Mouse (Mus musculus) heart, postnatal 25 days (tissue): ENCODE measurements around the gene Batf. TPM values are rescaled to one million over a fixed set of nuclear protein-coding genes. Genes with fewer than 3 reads are reported as not detected.
"Not testable (repeated sequence)": the region's sequence is repeated elsewhere in the genome, so short reads cannot be mapped to it uniquely, and the experiment has no call there.

ENCODE experiments used
- DNase-seq: peaks from one replicate; pipeline ENCODE4 v3.0.0; 2022; ENCODE audit warnings: low spot score
- intact Hi-C: fragments of 180-260 bp; cut with DNase I; formaldehyde crosslinking; loops from one replicate; pipeline ENCODE4 v1.15.1; 2025
- total RNA-seq, 2 experiments: library from RNA; stranded (reverse); gene quantifications; 2 replicates each; pipeline ENCODE4 v1.2.3; 2021

Batf gene
- total RNA-seq, 2 experiments from 2014 or later, result 0.55 to 1.0 TPM

GRCm38 (mm10) chr12:85679808-85680207 lies 6.7 kb upstream of the Batf start:
- intact Hi-C loops, result no loop called here
- no peak for DNase-seq

- no peak for DNase-seq
- intact Hi-C loops, result no loop called here
These were observed 4.1 kb upstream of the Batf start for GRCm38 (mm10) chr12:85682328-85682727.

- intact Hi-C loops, result no loop called here
- no peak for DNase-seq
These were observed 1.8 kb upstream of the Batf start for GRCm38 (mm10) chr12:85684411-85685275.

GRCm38 (mm10) chr12:85687217-85687533 lies 706 bp downstream of the Batf start:
- intact Hi-C loops, result no loop called here
- DNase-seq, result no peak

- DNase-seq, result no peak
- intact Hi-C loops, result no loop called here
These were observed 1.4 kb downstream of the Batf start for GRCm38 (mm10) chr12:85687846-85688245.

- intact Hi-C loops, result no loop called here
These were observed 9.3 kb downstream of the Batf start for GRCm38 (mm10) chr12:85695787-85696186.

GRCm38 (mm10) chr12:85696436-85696835 lies 10.0 kb downstream of the Batf start:
- no peak for DNase-seq
- intact Hi-C loops, result no loop called here

More at GRCm38 (mm10) chr12:85695787-85696186, 9.3 kb downstream of the Batf start:
- no peak for DNase-seq

- DNase-seq, intact Hi-C loops: not testable (repeated sequence)
These were observed 11.7 kb downstream of the Batf start for GRCm38 (mm10) chr12:85698179-85698578.

GRCm38 (mm10) chr12:85700191-85700841 lies 13.8 kb downstream of the Batf start:
- intact Hi-C loops, result no loop called here
- DNase-seq, result no peak

GRCm38 (mm10) chr12:85700842-85701223 lies 14.4 kb downstream of the Batf start:
- intact Hi-C loops, result no loop called here
- DNase-seq, result no peak

- DNase-seq, result no peak
- intact Hi-C loops, result no loop called here
These were observed 15.9 kb downstream of the Batf start for GRCm38 (mm10) chr12:85702166-85703055.

- intact Hi-C loops, result no loop called here
- DNase-seq, result no peak
These were observed 17.0 kb downstream of the Batf start for GRCm38 (mm10) chr12:85703507-85703906.

GRCm38 (mm10) chr12:85704566-85704965 lies 18.1 kb downstream of the Batf start:
- intact Hi-C loops, result no loop called here

GRCm38 (mm10) chr12:85705002-85705830 lies 18.7 kb downstream of the Batf start:
- intact Hi-C loops, result no loop called here
- peak; percentile 81 for DNase-seq

More at GRCm38 (mm10) chr12:85704566-85704965, 18.1 kb downstream of the Batf start:
- no peak for DNase-seq

- DNase-seq, result no peak
- intact Hi-C loops, result no loop called here
These were observed 19.5 kb downstream of the Batf start for GRCm38 (mm10) chr12:85705831-85706530.

- DNase-seq, result no peak
- intact Hi-C loops, result no loop called here
These were observed 20.4 kb downstream of the Batf start for GRCm38 (mm10) chr12:85706906-85707305.

- DNase-seq, result no peak
- intact Hi-C loops, result no loop called here
These were observed 20.9 kb downstream of the Batf start for GRCm38 (mm10) chr12:85707391-85707790.

GRCm38 (mm10) chr12:85708556-85708955 lies 22.1 kb downstream of the Batf start:
- DNase-seq, result no peak
- intact Hi-C loops, result no loop called here

- no peak for DNase-seq
- intact Hi-C loops, result no loop called here
These were observed 24.2 kb downstream of the Batf start for GRCm38 (mm10) chr12:85710695-85711094.
